Mouse (Mus musculus) cortical plate, adult 2 months (tissue): Measurements from ENCODE around the gene Cacna1f.

Source experiments
- CTCF ChIP-seq: fragments of 200-500 bp; IDR thresholded peaks from 2 replicates; pipeline ENCODE4 v1.5.1; 2011; ENCODE audit warnings: mild to moderate bottlenecking, control low read depth, low read length; ENCODE audit not compliant: insufficient read depth; ENCODE audit errors: extremely low read depth
- POLR2A ChIP-seq: fragments of 200-500 bp; IDR thresholded peaks from 2 replicates; pipeline ENCODE4 v1.6.1; 2011; ENCODE audit warnings: mild to moderate bottlenecking, low read length, control low read depth; ENCODE audit not compliant: insufficient read depth; ENCODE audit errors: extremely low read depth

DNA sequence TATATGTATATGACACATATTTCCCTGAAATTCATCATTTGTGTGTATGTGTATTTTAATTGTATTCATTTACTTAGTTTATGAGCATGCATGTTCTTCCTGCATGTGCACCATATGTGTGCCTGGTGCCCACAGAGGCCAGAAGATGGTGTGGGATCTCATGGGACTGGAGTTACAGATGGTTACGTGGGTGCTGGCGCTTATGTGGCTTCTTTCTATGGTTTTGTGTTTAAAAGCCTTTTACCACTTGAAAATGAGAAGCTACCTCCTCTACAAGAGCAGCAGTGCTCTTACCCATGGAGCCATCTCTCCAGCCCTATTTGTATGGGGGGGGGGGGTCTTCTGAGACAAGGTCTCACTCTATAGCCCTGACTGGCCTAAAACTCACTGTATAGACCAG, 25.7 kb upstream of the Cacna1f start:
- TF ChIP-seq POLR2A = no peak
- no peak for TF ChIP-seq CTCF
